Mouse (Mus musculus): ENCODE measurements around the gene Ltc4s. TPM values are rescaled to one million over a fixed set of nuclear protein-coding genes. Genes with fewer than 3 reads are reported as not detected.

The Ltc4s gene
- polyA plus RNA-seq (2015; fragmentation: Nextera tagmentation; extraction: Ambion mirVana), result 2.5 and 4.0 TPM in 2 replicates

DNA sequence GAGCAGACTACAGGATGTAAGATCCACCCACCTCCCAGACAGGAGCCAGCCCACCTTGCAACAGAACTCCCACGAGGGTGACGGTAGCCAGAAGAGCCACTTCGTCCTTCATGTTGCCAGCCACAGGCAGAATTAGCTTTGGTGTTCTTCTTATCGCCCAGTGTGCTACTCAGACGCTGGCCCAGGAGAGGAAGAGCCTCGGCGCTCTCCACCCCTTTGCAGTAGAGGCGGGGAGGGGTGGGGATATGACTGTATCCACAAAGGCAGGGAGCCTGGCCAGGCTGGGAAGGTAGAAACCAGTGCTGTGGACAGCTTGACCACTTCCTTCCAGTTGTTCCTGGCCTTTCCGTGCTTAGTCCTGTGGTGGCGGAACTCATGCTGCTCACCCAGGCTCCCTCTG lies at the start of gene Ltc4s:
TSS of gene Ltc4s (minus strand) at position 293 of the 400 bp plus-strand sequence.
- H3K36me3 ChIP-seq, result peaks cover 21% of the 10 kb centered on the region
- 48% methylated on average over 10 of the region's 10 CpGs for WGBS
- H3K4me1 ChIP-seq, result peaks cover 18% of the 10 kb centered on the region
- no peak for ATAC-seq (ENCODE audit: insufficient number of reproducible peaks, low FRiP score, low TSS enrichment, low read depth)
- peak within 1 kb of the TSS; percentile 67 for H3K4me3 ChIP-seq (replicated peaks)
- no peaks in the 10 kb centered on the region for H3K9me3 ChIP-seq (replicated peaks)
- H3K27me3 ChIP-seq, result peaks cover 29% of the 10 kb centered on the region
- no peak within 1 kb of the TSS for H3K9ac ChIP-seq
- H3K4me2 ChIP-seq (replicated peaks), result peak within 1 kb of the TSS; percentile 98
- H3K27ac ChIP-seq (replicated peaks), result no peak within 1 kb of the TSS

DNA sequence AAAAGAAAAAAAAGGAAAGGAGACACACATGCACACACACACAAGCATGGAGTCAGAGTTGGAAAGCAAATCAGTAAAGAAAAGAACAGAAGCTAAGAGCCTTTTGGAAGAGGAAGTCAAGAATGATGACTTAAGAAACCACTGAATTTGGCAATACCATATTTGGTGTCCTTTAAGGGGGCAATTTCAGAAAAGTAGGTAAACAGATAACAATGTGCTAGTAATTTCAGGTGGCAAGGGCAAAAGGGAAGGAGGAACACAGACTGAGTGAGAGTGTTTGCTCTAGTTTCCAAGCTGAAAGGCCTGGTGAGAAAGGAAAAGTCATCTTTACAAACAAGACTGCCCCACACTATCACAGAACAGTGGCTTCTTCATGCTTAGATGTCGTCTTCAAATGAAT lies 48.0 kb upstream of the Ltc4s start:
- no peaks in the 10 kb centered on the region for H3K27me3 ChIP-seq
- no peak for ATAC-seq (ENCODE audit: insufficient number of reproducible peaks, low FRiP score, low TSS enrichment, low read depth)
- H3K36me3 ChIP-seq, result peaks cover 3% of the 10 kb centered on the region; the same call in 1 of the 2 replicates
- no peak overlapping the region for H3K4me2 ChIP-seq (replicated peaks)
- no peak overlapping the region for H3K9ac ChIP-seq
- H3K9me3 ChIP-seq (replicated peaks), result no peaks in the 10 kb centered on the region
- WGBS, result 81% methylated on average over 1 of the region's 1 CpGs
- peaks cover 17% of the 10 kb centered on the region for H3K4me1 ChIP-seq
- no peak overlapping the region for H3K27ac ChIP-seq (replicated peaks)
- no peak overlapping the region for H3K4me3 ChIP-seq (replicated peaks)

DNA sequence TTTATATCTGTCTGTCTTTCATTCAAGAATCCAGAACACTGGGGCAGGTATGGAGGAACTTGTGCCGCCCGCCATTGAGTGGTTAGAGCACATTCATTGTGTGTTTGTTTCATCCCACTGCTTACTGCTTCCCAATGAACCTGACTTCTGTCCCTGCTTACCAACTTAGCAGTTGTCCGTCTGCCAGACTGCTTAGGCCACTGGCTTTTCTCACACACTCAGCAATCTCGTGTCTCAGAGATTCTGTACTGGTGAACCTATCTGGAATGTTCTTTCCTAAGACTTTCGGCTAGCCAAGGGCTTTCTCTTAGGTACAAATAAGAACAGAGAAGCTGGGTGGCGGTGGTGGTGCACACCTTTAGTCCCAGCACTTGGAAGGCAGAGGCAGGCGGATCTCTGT lies 47.3 kb upstream of the Ltc4s start:
- WGBS, result 92% methylated on average over 7 of the region's 7 CpGs
- H3K36me3 ChIP-seq, result peaks cover 6% of the 10 kb centered on the region; the same call in 1 of the 2 replicates
- ATAC-seq (ENCODE audit: insufficient number of reproducible peaks, low FRiP score, low TSS enrichment, low read depth), result no peak
- no peak overlapping the region for H3K9ac ChIP-seq
- no peak overlapping the region for H3K4me2 ChIP-seq (replicated peaks)
- H3K9me3 ChIP-seq (replicated peaks), result no peaks in the 10 kb centered on the region
- no peaks in the 10 kb centered on the region for H3K27me3 ChIP-seq
- H3K27ac ChIP-seq (replicated peaks), result no peak overlapping the region
- peaks cover 17% of the 10 kb centered on the region for H3K4me1 ChIP-seq
- H3K4me3 ChIP-seq (replicated peaks), result no peak overlapping the region

DNA sequence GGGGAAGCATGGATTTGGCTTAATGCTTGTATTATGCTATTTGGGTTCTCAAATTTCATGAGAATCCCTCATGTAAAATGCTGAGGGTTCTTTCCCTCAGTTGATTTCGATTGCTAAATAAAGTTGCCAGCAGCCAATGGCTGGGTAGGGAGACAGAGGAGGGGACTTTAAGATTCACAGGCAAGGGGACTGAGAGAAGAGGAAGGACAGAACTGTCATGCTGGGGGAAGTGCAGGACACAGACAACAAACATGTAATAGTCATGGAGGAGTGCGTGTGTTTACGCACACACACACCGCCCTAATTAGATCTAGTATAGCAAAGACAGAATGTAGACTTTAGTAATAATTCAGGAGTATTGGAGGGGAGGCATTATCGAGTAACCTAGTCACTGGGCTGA lies 46.8 kb upstream of the Ltc4s start:
- H3K4me2 ChIP-seq (replicated peaks), result no peak overlapping the region
- WGBS, result 83% methylated on average over 5 of the region's 5 CpGs
- ATAC-seq (ENCODE audit: insufficient number of reproducible peaks, low FRiP score, low TSS enrichment, low read depth), result no peak

DNA sequence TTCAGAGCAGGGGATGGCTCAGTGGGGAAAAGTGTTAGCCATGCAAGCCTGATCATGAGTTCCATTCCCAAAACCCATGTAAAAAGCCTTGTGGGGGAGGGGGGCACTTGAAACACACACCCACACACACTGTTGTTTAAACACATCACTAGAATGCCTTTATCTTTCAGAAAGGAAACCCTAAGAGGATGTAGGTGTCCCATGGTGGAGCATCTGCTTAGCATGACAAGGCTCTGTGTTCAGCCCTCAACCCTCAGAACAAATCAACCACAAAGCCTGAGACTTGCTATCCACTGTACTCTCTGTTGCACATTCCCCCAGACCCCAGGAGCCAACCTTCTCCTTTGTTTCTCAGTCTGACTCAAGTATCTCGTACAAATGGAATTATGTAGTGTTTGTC lies 41.6 kb upstream of the Ltc4s start:
- Histone ChIP-seq H3K27ac (replicated peaks) (no peak overlapping the region), H3K4me1 (peaks cover 13% of the 10 kb centered on the region; the same call in 1 of the 2 replicates), H3K9me3 (replicated peaks) (no peaks in the 10 kb centered on the region), H3K9ac (no peak overlapping the region), H3K27me3 (no peaks in the 10 kb centered on the region), H3K4me2 (replicated peaks) (no peak overlapping the region), H3K4me3 (replicated peaks) (no peak overlapping the region), H3K36me3 (0 out of 2 replicates have a peak, but pooled peaks cover 10% of the 10 kb centered on the region)
- 67% methylated on average over 1 of the region's 1 CpGs for whole genome bisulfite sequencing
- ATAC-seq (ENCODE audit: insufficient number of reproducible peaks, low FRiP score, low TSS enrichment, low read depth), result no peak

More for the DNA sequence above, 46.8 kb upstream of the Ltc4s start:
- Histone ChIP-seq H3K27me3 (no peaks in the 10 kb centered on the region), H3K36me3 (peaks cover 9% of the 10 kb centered on the region; the same call in 1 of the 2 replicates), H3K4me3 (replicated peaks) (no peak overlapping the region), H3K9ac (no peak overlapping the region), H3K27ac (replicated peaks) (no peak overlapping the region), H3K9me3 (replicated peaks) (no peaks in the 10 kb centered on the region), H3K4me1 (peaks cover 15% of the 10 kb centered on the region)

DNA sequence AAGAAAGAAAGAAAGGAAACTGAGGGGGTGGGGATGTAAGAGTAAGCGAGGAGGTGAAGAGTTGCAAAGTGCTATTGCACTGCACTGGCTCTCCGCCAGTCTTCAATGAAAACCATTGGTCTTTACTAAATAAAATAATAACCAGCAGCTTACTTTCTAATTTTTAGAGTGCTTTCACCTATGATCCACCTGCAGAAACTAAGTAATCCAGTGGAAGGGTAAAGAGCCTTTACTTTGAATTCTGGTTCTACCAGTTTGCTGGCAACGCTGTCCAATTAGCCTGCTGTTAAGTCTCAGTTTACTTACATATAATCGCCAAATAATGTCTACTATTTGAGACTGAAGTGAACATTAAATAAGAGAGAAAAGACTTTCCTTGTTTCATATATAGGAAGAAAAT lies 40.6 kb upstream of the Ltc4s start:
- no peak for ATAC-seq (ENCODE audit: insufficient number of reproducible peaks, low FRiP score, low TSS enrichment, low read depth)
- H3K9ac ChIP-seq, result no peak overlapping the region
- no peaks in the 10 kb centered on the region for H3K27me3 ChIP-seq
- H3K9me3 ChIP-seq (replicated peaks), result no peaks in the 10 kb centered on the region
- 0 out of 2 replicates have a peak, but pooled peaks cover 10% of the 10 kb centered on the region for H3K36me3 ChIP-seq
- 0 out of 2 replicates have a peak overlapping the region, but pooled peaks have one; percentile 1 for H3K27ac ChIP-seq (replicated peaks)
- H3K4me2 ChIP-seq (replicated peaks), result no peak overlapping the region
- H3K4me3 ChIP-seq (replicated peaks), result no peak overlapping the region
- peaks cover 14% of the 10 kb centered on the region; the same call in 1 of the 2 replicates for H3K4me1 ChIP-seq
- WGBS, result 64% methylated on average over 4 of the region's 4 CpGs

DNA sequence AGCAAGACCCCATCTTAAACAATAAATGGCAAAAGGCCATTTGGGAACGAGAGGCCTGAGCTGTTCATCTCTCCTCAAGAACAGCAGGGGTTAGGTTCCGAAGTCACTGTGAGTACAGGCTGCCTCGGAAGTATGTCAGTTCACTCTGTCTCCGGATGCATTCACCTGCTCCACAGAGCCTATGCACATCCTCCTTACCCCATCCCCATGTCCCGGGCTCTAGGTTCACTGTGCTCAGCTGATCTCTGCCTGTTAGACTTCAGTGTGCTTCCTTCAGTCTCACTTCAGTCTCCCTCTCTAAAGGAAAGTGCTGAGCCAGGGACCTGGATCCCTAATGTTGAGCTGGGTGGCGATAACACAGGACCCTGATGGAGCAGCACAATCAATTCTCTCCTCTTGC lies 39.3 kb upstream of the Ltc4s start:
- H3K4me1 ChIP-seq, result peaks cover 14% of the 10 kb centered on the region; the same call in 1 of the 2 replicates
- H3K27ac ChIP-seq (replicated peaks), result no peak overlapping the region
- H3K4me2 ChIP-seq (replicated peaks), result no peak overlapping the region
- no peak overlapping the region for H3K4me3 ChIP-seq (replicated peaks)
- H3K9ac ChIP-seq, result no peak overlapping the region
- ATAC-seq (ENCODE audit: insufficient number of reproducible peaks, low FRiP score, low TSS enrichment, low read depth), result no peak
- no peaks in the 10 kb centered on the region for H3K27me3 ChIP-seq
- no peaks in the 10 kb centered on the region for H3K9me3 ChIP-seq (replicated peaks)
- 0 out of 2 replicates have a peak, but pooled peaks cover 10% of the 10 kb centered on the region for H3K36me3 ChIP-seq
- WGBS, result 90% methylated on average over 6 of the region's 6 CpGs

DNA sequence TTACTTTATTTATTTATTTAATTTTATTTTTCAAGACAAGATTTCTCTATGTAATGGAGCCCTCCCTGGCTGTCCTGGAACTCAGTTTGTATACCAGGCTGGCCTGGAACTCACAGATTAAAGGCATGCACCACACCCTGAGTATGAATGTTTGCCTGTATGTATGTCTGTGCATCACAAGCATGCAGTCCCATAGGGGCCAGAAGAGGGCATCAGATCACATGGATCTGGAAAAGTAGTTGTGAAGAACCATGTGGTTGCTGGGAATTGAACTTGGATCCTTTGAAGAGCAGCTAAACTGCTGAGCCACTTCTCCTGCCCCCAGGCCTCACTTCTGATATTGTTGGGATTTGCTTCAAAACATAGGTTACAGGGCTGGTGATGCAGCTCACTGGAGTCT lies 38.6 kb upstream of the Ltc4s start:
- Histone ChIP-seq H3K36me3 (0 out of 2 replicates have a peak, but pooled peaks cover 10% of the 10 kb centered on the region), H3K9ac (no peak overlapping the region), H3K4me1 (peaks cover 14% of the 10 kb centered on the region; the same call in 1 of the 2 replicates), H3K4me3 (replicated peaks) (no peak overlapping the region), H3K4me2 (replicated peaks) (no peak overlapping the region), H3K27ac (replicated peaks) (no peak overlapping the region), H3K9me3 (replicated peaks) (no peaks in the 10 kb centered on the region), H3K27me3 (no peaks in the 10 kb centered on the region)
- ATAC-seq (ENCODE audit: insufficient number of reproducible peaks, low FRiP score, low TSS enrichment, low read depth), result no peak

DNA sequence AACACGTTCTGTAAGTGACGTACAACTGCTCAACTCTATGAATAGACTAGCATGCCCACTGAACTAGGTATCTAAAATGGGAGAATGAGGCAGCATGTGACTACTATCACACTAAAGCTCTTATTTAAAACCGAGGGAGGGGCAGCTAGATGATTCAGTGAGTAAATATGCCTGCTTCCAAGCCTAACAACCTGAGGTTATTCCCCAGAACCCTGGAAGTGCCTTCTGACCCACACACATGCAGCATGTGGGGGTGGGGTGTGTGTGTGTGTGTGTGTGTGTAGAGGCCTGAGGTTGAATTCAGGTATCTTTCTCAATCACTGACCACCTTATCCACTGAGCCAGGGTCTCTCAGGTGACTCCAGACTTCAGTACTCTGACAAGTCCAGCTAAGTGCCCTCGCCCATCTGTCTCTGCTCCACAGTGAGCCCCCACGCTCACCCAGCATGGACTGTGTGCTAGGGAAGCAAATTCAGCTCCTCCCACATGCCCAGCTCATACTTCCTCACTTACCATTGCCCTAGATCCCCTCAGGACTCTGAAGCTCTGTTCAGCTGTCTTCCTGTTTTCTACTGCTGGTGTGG lies 37.2 kb upstream of the Ltc4s start:
- Histone ChIP-seq H3K4me3 (replicated peaks) (no peak overlapping the region), H3K36me3 (0 out of 2 replicates have a peak, but pooled peaks cover 7% of the 10 kb centered on the region), H3K27me3 (no peaks in the 10 kb centered on the region), H3K4me2 (replicated peaks) (no peak overlapping the region), H3K9me3 (replicated peaks) (no peaks in the 10 kb centered on the region), H3K27ac (replicated peaks) (0 out of 2 replicates have a peak overlapping the region, but pooled peaks have one; percentile 17), H3K4me1 (peaks cover 21% of the 10 kb centered on the region), H3K9ac (no peak overlapping the region)
- whole genome bisulfite sequencing, result 76% methylated on average over 5 of the region's 5 CpGs
- peak; percentile 54; the same call in 1 of the 2 replicates for ATAC-seq (ENCODE audit: insufficient number of reproducible peaks, low FRiP score, low TSS enrichment, low read depth)

DNA sequence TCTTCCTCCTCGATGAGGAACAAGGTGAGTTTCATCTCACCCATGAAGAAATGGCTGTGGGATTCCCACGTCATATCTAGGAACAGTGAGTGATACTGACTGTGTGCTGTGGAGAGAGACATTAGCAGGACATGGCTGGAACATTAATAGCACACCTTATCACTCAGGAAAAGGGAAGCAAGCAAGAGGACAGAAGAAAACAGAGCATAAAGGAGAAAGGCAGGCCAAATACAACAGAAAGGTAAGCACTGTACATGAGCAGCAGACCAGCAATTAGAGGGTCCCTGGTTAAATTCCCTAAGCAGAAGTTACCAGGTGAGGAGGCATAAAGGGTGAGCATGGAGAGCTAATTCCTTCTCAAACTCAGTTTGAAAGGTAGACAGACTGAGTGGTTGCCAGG lies 36.7 kb upstream of the Ltc4s start:
- no peak overlapping the region for H3K27ac ChIP-seq (replicated peaks)

DNA sequence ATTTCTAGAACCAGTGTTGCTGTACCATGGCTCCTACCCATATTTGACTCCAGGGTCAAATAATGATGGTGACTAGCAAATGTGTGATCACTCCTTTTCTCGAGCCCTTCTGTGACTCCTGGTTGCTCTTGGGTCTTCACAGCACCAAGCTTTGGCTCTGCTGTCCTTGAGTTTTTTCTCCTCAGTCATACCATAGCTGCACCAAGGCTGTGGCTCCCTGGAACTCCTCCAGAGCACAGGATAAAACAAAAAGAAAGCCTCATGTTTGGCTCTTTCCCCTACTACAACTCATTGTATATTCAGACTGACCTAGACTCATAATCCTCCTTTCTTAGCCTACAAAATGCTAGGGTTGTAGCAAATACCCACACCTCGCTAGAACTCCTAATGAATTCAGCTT lies 34.4 kb upstream of the Ltc4s start:
- H3K9ac ChIP-seq, result no peak overlapping the region
- H3K9me3 ChIP-seq (replicated peaks), result no peaks in the 10 kb centered on the region
- no peak overlapping the region for H3K4me2 ChIP-seq (replicated peaks)
- H3K27ac ChIP-seq (replicated peaks), result no peak overlapping the region
- H3K27me3 ChIP-seq, result no peaks in the 10 kb centered on the region
- H3K36me3 ChIP-seq, result 0 out of 2 replicates have a peak, but pooled peaks cover 5% of the 10 kb centered on the region
- H3K4me1 ChIP-seq, result peaks cover 21% of the 10 kb centered on the region
- H3K4me3 ChIP-seq (replicated peaks), result no peak overlapping the region
- no peak for ATAC-seq (ENCODE audit: insufficient number of reproducible peaks, low FRiP score, low TSS enrichment, low read depth)
- 95% methylated on average over 2 of the region's 2 CpGs for WGBS

More for the DNA sequence above, 36.7 kb upstream of the Ltc4s start:
- H3K9ac ChIP-seq, result no peak overlapping the region
- peaks cover 21% of the 10 kb centered on the region for H3K4me1 ChIP-seq
- H3K4me2 ChIP-seq (replicated peaks), result no peak overlapping the region
- no peaks in the 10 kb centered on the region for H3K27me3 ChIP-seq
- 0 out of 2 replicates have a peak, but pooled peaks cover 4% of the 10 kb centered on the region for H3K36me3 ChIP-seq
- no peaks in the 10 kb centered on the region for H3K9me3 ChIP-seq (replicated peaks)
- WGBS, result 71% methylated on average over 2 of the region's 2 CpGs
- ATAC-seq (ENCODE audit: insufficient number of reproducible peaks, low FRiP score, low TSS enrichment, low read depth), result no peak
- H3K4me3 ChIP-seq (replicated peaks), result no peak overlapping the region

DNA sequence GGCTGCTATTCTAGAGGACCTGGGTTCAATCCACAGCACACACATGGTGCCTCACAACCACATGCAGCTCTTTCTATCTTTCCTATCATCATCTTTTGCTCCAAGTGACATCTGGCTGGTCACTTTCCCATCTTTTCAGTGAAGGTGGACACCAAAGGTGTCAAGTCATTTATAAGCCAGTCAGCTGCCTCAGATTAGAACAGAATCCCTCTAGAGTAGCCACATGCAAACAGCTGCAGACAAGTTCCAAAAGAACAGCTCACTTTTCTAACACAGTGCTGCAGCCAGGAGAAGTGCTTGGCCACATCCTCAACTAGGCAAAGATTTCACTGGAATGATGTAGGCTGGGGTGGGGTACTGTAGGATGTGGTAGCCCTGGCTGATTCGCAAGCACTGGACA lies 31.5 kb upstream of the Ltc4s start:
- no peak for ATAC-seq (ENCODE audit: insufficient number of reproducible peaks, low FRiP score, low TSS enrichment, low read depth)
- no peak overlapping the region for H3K4me3 ChIP-seq (replicated peaks)
- no peak overlapping the region for H3K4me2 ChIP-seq (replicated peaks)
- H3K4me1 ChIP-seq, result peaks cover 7% of the 10 kb centered on the region; the same call in 1 of the 2 replicates
- H3K9me3 ChIP-seq (replicated peaks), result no peaks in the 10 kb centered on the region
- H3K27ac ChIP-seq (replicated peaks), result no peak overlapping the region
- peaks cover 25% of the 10 kb centered on the region for H3K36me3 ChIP-seq
- no peaks in the 10 kb centered on the region for H3K27me3 ChIP-seq
- no peak overlapping the region for H3K9ac ChIP-seq
- WGBS, result 96% methylated on average over 1 of the region's 1 CpGs

Data from embryonic facial prominence, embryonic 15.5 days (tissue).